Mouse (Mus musculus) frontal cortex, postnatal 25 days (tissue): ENCODE measurements at regions not wholly inside any gene's neighbourhood (a gene's known extent, or its start where the extent isn't known, plus 50 kb on each side); places are given as distances from the start of the nearest gene placed in this dataset.

Experiments
- DNase-seq, 2 experiments: peaks; one replicate each; pipeline ENCODE4 v3.0.0; 2022; ENCODE audit warnings: low spot score in 2 of 2

GRCm38 (mm10) chr15:85674191-85674984 lies 60.4 kb upstream of the Ppara start:
- DNase-seq: no peak

- DNase-seq: no peak
Observed at GRCm38 (mm10) chr15:85675126-85675525, 59.7 kb upstream of the Ppara start.

GRCm38 (mm10) chr15:85675736-85676135 lies 59.0 kb upstream of the Ppara start:
- DNase-seq: no peak

- no peak for DNase-seq
Observed at GRCm38 (mm10) chr15:85676156-85676555, 58.6 kb upstream of the Ppara start.

- no peak for DNase-seq
Observed at GRCm38 (mm10) chr15:85676871-85677270, 57.9 kb upstream of the Ppara start.

- DNase-seq: no peak
Observed at GRCm38 (mm10) chr15:85677381-85677780, 57.4 kb upstream of the Ppara start.

- DNase-seq: no peak
Observed at GRCm38 (mm10) chr15:85677855-85678254, 56.9 kb upstream of the Ppara start.

GRCm38 (mm10) chr15:85678351-85678895 lies 56.4 kb upstream of the Ppara start:
- DNase-seq: no peak

GRCm38 (mm10) chr15:85678981-85679708 lies 55.6 kb upstream of the Ppara start:
- DNase-seq: peak in 1 of 2 experiments; percentile 55

- DNase-seq: no peak
Observed at GRCm38 (mm10) chr15:85679864-85680428, 54.8 kb upstream of the Ppara start.

GRCm38 (mm10) chr15:85680460-85681224 lies 54.1 kb upstream of the Ppara start:
- no peak for DNase-seq

GRCm38 (mm10) chr15:85682116-85682515 lies 52.7 kb upstream of the Ppara start:
- DNase-seq: no peak

GRCm38 (mm10) chr15:85682780-85683179 lies 52.0 kb upstream of the Ppara start:
- no peak for DNase-seq

GRCm38 (mm10) chr15:85683271-85683670 lies 51.5 kb upstream of the Ppara start:
- DNase-seq: no peak

GRCm38 (mm10) chr15:85683716-85684115 lies 51.1 kb upstream of the Ppara start:
- DNase-seq: no peak

- DNase-seq: no peak
Observed at GRCm38 (mm10) chr15:85684164-85684708, 50.5 kb upstream of the Ppara start.

- no peak for DNase-seq
Observed at GRCm38 (mm10) chr15:85684875-85685274, 49.9 kb upstream of the Ppara start.
